Mouse (Mus musculus) liver, embryonic 11.5 days (tissue): ENCODE measurements around the gene Col16a1. TPM values are rescaled to one million over a fixed set of nuclear protein-coding genes. Genes with fewer than 3 reads are reported as not detected.
A peak's percentile ranks its signal among the peaks of the same experiment; 100 is the strongest.

Experiments
- ATAC-seq: fragments of 200-750 bp; cut with Nextera tagmentation; replicated peaks from 2 replicates; pipeline ENCODE4 v1.8.0; 2017; ENCODE audit warnings: moderate number of reproducible peaks, mild to moderate bottlenecking, moderate TSS enrichment, moderate library complexity; ENCODE audit not compliant: low FRiP score
- DNase-seq: peaks from one replicate; pipeline ENCODE4 v3.0.0-alpha.2; 2017; ENCODE audit warnings: low spot score
- H3K27ac ChIP-seq: fragments of 300-500 bp; sonication (generic); 2 replicates; pipeline ENCODE4 v1.5.1; 2014; ENCODE audit warnings: mild to moderate bottlenecking, low read depth, low read length, control low read depth
- H3K27me3 ChIP-seq: fragments of 300-500 bp; sonication (generic); replicated peaks from 2 replicates; pipeline ENCODE4 v1.6.1; 2014; ENCODE audit warnings: low read length, mixed read lengths; ENCODE audit not compliant: control insufficient read depth, insufficient read depth
- H3K36me3 ChIP-seq: fragments of 300-500 bp; sonication (generic); 2 replicates; pipeline ENCODE4 v1.6.1; 2014; ENCODE audit warnings: mild to moderate bottlenecking, low read length, moderate library complexity, mixed read lengths; ENCODE audit not compliant: control insufficient read depth, insufficient read depth
- H3K4me1 ChIP-seq: fragments of 300-500 bp; sonication (generic); replicated peaks from 2 replicates; pipeline ENCODE4 v1.6.1; 2014; ENCODE audit warnings: low read length, mixed read lengths; ENCODE audit not compliant: control insufficient read depth, insufficient read depth
- H3K4me2 ChIP-seq: fragments of 300-500 bp; sonication (generic); 2 replicates; pipeline ENCODE4 v1.6.1; 2014; ENCODE audit warnings: mild to moderate bottlenecking, control low read depth, moderate library complexity
- H3K4me3 ChIP-seq: fragments of 300-500 bp; sonication (generic); 2 replicates; pipeline ENCODE4 v1.5.1; 2014; ENCODE audit warnings: low read depth, low read length, control low read depth
- H3K9ac ChIP-seq: fragments of 300-500 bp; sonication (generic); 2 replicates; pipeline ENCODE4 v1.6.1; 2014; ENCODE audit warnings: low read depth, low read length, control low read depth
- H3K9me3 ChIP-seq: fragments of 300-500 bp; sonication (generic); 2 replicates; pipeline ENCODE4 v1.6.1; 2016; ENCODE audit warnings: low read length, inconsistent platforms, mixed read lengths; ENCODE audit not compliant: control insufficient read depth
- WGBS: fragments of 180-500 bp; shearing (Covaris S2); extraction: QIAGEN DNeasy Blood & Tissue Kit; methylation state at CpG from one replicate; pipeline ENCODE4 v1.1.7; 2014; 5-methylcytosine and 5-hydroxymethylcytosine counted together
- polyA plus RNA-seq: library from polyadenylated mRNA; unstranded; fragments of >200 nt; fragmentation: Nextera tagmentation; extraction: Ambion mirVana; gene quantifications from 2 replicates; pipeline ENCODE4 v1.2.1, GENCODE M21; 2014

Col16a1 gene
- polyA plus RNA-seq, 1 experiment from 2014 or later, result 6.0 TPM

DNA sequence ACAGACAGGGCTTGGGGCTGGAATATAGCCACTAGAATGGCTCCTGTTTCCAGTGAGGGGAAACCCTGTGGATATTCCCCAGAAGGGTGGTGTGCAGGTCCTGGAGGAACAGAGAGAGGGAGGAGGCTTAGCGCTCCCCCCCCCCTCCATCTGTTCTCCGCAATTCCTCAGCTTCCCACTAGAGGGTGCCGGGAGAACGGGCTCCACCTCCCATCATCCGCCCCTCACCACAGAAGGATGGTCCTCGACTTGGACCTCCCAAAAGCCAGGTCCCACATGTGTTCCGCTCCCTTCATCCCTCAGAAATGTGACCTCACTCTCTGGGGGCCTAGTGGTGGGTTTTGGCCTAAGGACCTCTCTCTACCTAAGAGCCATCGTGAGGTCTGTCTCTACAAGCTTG, 11.5 kb upstream of the Col16a1 start:
- Histone ChIP-seq H3K4me2 (no peak overlapping the region), H3K9me3 (no peaks in the 10 kb centered on the region), H3K36me3 (no peaks in the 10 kb centered on the region), H3K9ac (no peak overlapping the region), H3K4me1 (peaks cover 5% of the 10 kb centered on the region; the same call in 1 of the 2 replicates), H3K27me3 (peaks cover 32% of the 10 kb centered on the region), H3K4me3 (no peak overlapping the region), H3K27ac (no peak overlapping the region)
- peak; percentile 39 for DNase-seq
- ATAC-seq, result no peak; the same call in 1 of the 2 replicates
- 4% methylated on average over 8 of the region's 8 CpGs for WGBS

DNA sequence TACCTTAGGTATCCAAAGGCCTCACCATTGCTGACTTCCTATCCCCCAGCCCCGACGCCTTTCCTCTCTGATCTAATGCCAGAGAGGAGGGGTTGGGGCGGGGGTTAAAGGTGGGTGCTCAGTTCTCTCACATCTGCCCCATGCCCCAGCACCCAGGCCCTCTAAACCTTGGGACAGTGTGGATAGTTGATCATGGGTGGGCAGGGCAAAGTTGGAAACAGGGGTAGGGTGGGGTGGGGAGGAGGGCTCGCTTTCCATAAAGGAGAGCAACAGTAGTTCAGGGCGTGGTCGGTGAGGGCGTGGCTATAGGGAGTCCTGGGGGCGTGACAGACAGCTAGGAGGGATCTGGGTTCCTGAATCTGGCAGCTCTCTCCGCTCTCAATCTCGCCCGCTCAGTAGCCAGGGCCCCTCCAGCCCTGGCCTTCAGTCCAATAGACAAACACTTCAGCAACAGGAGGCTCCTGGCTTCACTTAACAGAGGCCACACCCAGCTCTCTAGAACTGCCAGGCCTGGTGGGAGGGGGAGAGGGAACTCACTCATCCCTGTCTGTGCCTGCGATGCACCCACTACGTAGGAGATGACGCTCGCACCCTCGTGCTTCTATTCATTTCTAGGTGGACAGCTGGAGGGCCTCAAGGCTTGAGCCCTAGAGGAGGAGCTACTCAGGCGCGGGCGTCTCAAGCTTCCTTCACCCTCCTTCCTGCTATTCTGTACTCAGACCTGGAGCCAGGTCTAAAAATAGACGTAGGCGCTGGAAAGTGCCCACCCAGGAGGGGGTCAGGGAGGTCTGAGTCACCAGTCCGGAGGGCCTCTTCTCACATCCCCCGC, 10.9 kb upstream of the Col16a1 start:
- peak; percentile 49 for DNase-seq
- WGBS, result 18% methylated on average over 23 of the region's 23 CpGs
- Histone ChIP-seq H3K4me2 (peak overlapping the region; percentile 31), H3K27me3 (peaks cover 32% of the 10 kb centered on the region), H3K36me3 (no peaks in the 10 kb centered on the region), H3K4me3 (no peak overlapping the region), H3K4me1 (peaks cover 5% of the 10 kb centered on the region; the same call in 1 of the 2 replicates), H3K27ac (no peak overlapping the region), H3K9me3 (no peaks in the 10 kb centered on the region), H3K9ac (no peak overlapping the region)
- ATAC-seq, result 0 out of 2 replicates have a peak, but pooled peaks have one; percentile 15

DNA sequence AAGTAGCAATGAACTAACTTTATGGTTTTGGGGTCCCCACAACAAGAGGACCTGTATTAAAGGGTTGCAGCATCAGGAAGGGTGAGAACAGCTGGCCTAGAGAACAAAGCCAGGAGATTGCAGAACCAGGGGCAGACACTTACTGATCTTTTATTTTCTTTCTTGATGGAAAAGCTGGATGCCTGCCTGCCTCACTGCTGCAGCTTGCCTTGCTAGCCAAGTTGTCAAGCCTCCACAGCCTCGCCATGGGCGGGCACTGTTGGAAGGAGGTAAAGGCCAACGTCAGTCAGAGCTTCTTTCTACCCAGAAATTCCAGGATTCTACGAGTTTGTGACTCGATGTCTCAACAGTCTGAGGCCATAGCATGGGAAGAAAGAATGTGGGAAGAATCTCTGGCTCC, 8.3 kb upstream of the Col16a1 start:
- H3K4me3 ChIP-seq, result no peak overlapping the region
- H3K27me3 ChIP-seq, result peaks cover 21% of the 10 kb centered on the region
- H3K9ac ChIP-seq, result no peak overlapping the region
- no peaks in the 10 kb centered on the region for H3K9me3 ChIP-seq
- 47% methylated on average over 5 of the region's 5 CpGs for WGBS
- no peaks in the 10 kb centered on the region for H3K36me3 ChIP-seq
- H3K27ac ChIP-seq, result no peak overlapping the region
- peaks cover 5% of the 10 kb centered on the region; the same call in 1 of the 2 replicates for H3K4me1 ChIP-seq
- ATAC-seq (no peak), DNase-seq (no peak)
- H3K4me2 ChIP-seq, result no peak overlapping the region

DNA sequence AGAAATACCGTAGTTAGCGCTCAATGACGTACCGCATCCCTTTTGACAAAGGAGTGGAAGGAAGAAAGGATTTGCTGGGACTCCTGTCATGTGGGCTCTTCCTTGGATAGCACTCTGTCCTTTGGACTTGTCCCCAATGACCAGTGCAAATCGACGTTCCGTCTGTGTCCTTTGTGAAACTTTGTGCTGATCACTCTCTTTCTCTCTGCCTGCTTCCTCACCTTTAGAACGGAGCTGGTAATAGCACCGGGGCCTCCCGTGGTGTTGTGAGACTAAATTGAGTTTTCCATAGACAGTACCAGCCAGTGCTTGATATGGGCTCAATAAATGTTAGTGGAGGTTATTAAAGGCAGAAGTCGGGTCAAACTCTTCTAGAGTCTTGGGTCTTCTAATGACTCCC, 6.6 kb upstream of the Col16a1 start:
- Histone ChIP-seq H3K27me3 (peaks cover 15% of the 10 kb centered on the region), H3K4me2 (no peak overlapping the region), H3K9ac (no peak overlapping the region), H3K36me3 (no peaks in the 10 kb centered on the region), H3K27ac (no peak overlapping the region), H3K4me1 (peaks cover 5% of the 10 kb centered on the region; the same call in 1 of the 2 replicates), H3K4me3 (no peak overlapping the region), H3K9me3 (no peaks in the 10 kb centered on the region)
- DNase-seq (no peak), ATAC-seq (no peak)
- WGBS, result 78% methylated on average over 11 of the region's 11 CpGs

DNA sequence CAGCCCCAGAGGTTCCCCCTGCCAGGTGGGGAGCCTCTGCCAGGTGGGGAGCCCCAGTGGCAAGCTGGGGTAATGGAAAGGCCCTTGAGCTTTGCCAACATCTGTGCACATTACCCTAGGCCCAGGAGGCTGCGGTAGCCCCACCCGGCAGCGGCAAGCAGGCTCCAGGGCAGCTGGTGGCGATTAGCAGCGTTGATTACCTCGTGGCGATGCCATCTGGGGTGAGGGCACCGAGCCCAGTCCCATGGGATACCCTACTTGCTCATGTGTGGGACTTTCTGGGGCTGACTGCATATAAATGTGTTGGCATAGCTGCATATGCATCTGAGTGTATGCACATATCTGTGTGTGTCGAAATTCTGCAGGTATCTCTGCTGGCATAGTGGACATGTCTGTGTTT, 3.4 kb upstream of the Col16a1 start:
- no peak overlapping the region for H3K9ac ChIP-seq
- H3K27ac ChIP-seq, result no peak overlapping the region
- H3K36me3 ChIP-seq, result no peaks in the 10 kb centered on the region
- ATAC-seq (no peak), DNase-seq (no peak)
- H3K4me1 ChIP-seq, result no peaks in the 10 kb centered on the region
- H3K27me3 ChIP-seq, result peaks cover 27% of the 10 kb centered on the region
- no peak overlapping the region for H3K4me3 ChIP-seq
- no peak overlapping the region for H3K4me2 ChIP-seq
- 82% methylated on average over 9 of the region's 9 CpGs for WGBS
- no peaks in the 10 kb centered on the region for H3K9me3 ChIP-seq

DNA sequence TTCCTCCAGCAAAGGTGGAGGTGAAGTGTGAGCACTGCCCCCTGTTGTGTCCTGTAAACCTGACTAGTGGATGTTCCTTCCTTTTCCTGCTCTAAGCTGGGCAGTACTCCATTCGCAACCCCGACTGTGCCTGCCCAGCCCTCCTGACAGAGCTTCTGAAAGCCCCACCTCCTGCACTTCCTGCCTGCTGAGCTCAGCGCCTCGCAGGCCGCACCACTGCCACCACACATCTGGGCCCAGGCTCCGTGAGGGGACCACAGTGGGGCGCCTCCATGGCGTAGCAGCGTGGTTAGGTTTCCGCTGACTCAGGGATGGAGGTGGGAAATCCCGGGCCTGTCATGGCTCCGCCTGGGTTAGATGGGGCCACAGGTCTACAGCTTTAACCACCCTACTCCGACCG, 2.0 kb upstream of the Col16a1 start:
- Histone ChIP-seq H3K4me2 (peak overlapping the region; percentile 28; the same call in 1 of the 2 replicates), H3K9me3 (no peaks in the 10 kb centered on the region), H3K27me3 (peaks cover 27% of the 10 kb centered on the region), H3K36me3 (no peaks in the 10 kb centered on the region), H3K9ac (no peak overlapping the region), H3K27ac (no peak overlapping the region), H3K4me1 (peaks cover 3% of the 10 kb centered on the region; the same call in 1 of the 2 replicates), H3K4me3 (no peak overlapping the region)
- WGBS, result 9% methylated on average over 14 of the region's 14 CpGs
- ATAC-seq (no peak), DNase-seq (no peak)

DNA sequence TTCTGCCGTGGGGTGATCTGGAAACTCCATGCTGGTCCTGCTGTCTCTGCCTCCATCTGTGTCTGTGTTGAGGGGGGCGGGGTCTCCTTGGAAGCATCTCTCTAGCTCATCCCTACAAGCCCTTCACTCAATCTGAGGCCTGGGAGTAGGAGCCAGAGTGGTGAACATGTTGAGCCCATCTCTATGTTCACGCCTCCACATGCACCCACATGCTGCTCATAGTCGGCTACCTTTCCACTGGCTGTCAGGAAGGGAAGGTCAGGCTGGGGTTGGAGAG, 501 bp downstream of the Col16a1 start:
- H3K27ac ChIP-seq, result 0 out of 2 replicates have a peak overlapping the region, but pooled peaks have one; percentile 34
- H3K4me2 ChIP-seq, result peak overlapping the region; percentile 56
- H3K4me3 ChIP-seq, result peak overlapping the region; percentile 34
- DNase-seq (no peak), ATAC-seq (no peak)
- no peak overlapping the region for H3K9ac ChIP-seq
- H3K4me1 ChIP-seq, result peaks cover 3% of the 10 kb centered on the region; the same call in 1 of the 2 replicates
- no peaks in the 10 kb centered on the region for H3K36me3 ChIP-seq
- H3K9me3 ChIP-seq, result no peaks in the 10 kb centered on the region
- H3K27me3 ChIP-seq, result peaks cover 27% of the 10 kb centered on the region
- 44% methylated on average over 4 of the region's 4 CpGs for whole genome bisulfite sequencing

DNA sequence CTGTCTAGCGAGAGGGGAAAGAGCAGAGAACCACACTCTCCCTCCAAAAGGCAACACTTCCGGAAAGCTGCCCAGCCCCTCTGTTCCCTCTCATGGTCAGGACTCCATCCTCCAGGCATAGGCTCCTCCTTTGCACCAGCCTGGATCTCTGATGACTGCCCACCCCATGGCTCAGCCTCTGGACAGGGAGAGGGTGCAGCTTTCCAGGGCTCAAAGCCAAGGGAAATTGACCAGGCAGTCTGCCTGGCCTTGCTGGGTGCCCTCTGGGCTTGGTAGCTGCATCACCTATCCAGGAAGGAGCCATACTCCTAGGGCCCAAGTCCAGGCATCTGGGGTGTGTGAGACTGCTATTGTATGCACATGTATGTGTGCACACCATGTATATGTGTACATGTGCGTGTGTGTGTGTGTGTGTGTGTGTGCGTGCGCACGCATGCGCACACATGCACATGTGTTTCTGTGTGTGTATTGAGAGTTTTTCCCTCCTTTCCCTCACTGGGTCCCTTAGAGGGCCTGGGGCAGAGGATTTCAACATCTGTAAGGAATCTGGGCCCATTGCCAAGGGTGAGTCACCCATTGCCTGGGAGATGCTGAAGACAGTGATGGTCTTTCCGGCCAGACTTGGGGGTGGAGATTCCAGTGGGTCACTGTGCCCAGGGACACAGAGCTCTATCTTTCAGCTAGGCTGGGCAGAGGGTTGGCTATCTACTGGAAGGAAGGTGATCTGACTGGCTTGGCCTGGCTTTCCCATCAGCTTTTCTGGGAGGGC, 2.6 kb downstream of the Col16a1 start:
- Histone ChIP-seq H3K27ac (no peak overlapping the region), H3K36me3 (no peaks in the 10 kb centered on the region), H3K4me1 (peaks cover 3% of the 10 kb centered on the region; the same call in 1 of the 2 replicates), H3K4me3 (no peak overlapping the region), H3K27me3 (peaks cover 27% of the 10 kb centered on the region), H3K4me2 (no peak overlapping the region), H3K9me3 (no peaks in the 10 kb centered on the region), H3K9ac (no peak overlapping the region)
- WGBS, result 78% methylated on average over 8 of the region's 8 CpGs
- no peak for DNase-seq
- no peak for ATAC-seq
